Mouse (Mus musculus): ENCODE results near the gene Bach2. TPM values are rescaled to one million over a fixed set of nuclear protein-coding genes. Genes with fewer than 3 reads are reported as not detected.
A peak's percentile ranks its signal among the peaks of the same experiment; 100 is the strongest.

Gene Bach2
- polyA plus RNA-seq, 1 experiment from 2014 or later = 7.7 TPM

- Histone ChIP-seq H3K4me1 (peaks cover 63% of the 10 kb centered on the region), H3K9me3 (replicated peaks) (no peaks in the 10 kb centered on the region), H3K27ac (replicated peaks) (no peak overlapping the region), H3K27me3 (ENCODE audit: low read depth, poor library complexity, severe bottlenecking) (no peaks in the 10 kb centered on the region), H3K4me3 (no peak overlapping the region), H3K36me3 (no peaks in the 10 kb centered on the region)
- DNase-seq (ENCODE audit: low spot score) = no peak
- 93% methylated on average over 5 of the region's 5 CpGs for WGBS
Measured at GRCm38 (mm10) chr4:32360496-32360895, 121.9 kb downstream of the Bach2 start.

GRCm38 (mm10) chr4:32363488-32363984 lies 124.9 kb downstream of the Bach2 start:
- Histone ChIP-seq H3K4me3 (no peak overlapping the region), H3K36me3 (no peaks in the 10 kb centered on the region), H3K27ac (replicated peaks) (no peak overlapping the region), H3K27me3 (ENCODE audit: low read depth, poor library complexity, severe bottlenecking) (no peaks in the 10 kb centered on the region), H3K9me3 (replicated peaks) (no peaks in the 10 kb centered on the region), H3K4me1 (peaks cover 64% of the 10 kb centered on the region)
- 79% methylated on average over 14 of the region's 14 CpGs for WGBS
- no peak for DNase-seq (ENCODE audit: low spot score)

GRCm38 (mm10) chr4:32365144-32365907 lies 126.7 kb downstream of the Bach2 start:
- WGBS = 61% methylated on average over 13 of the region's 13 CpGs
- no peaks in the 10 kb centered on the region for H3K9me3 ChIP-seq (replicated peaks)
- H3K4me3 ChIP-seq = no peak overlapping the region
- no peak for DNase-seq (ENCODE audit: low spot score)
- H3K27me3 ChIP-seq (ENCODE audit: low read depth, poor library complexity, severe bottlenecking) = no peaks in the 10 kb centered on the region
- H3K36me3 ChIP-seq = no peaks in the 10 kb centered on the region
- H3K4me1 ChIP-seq = peaks cover 64% of the 10 kb centered on the region
- peak overlapping the region; percentile 72 for H3K27ac ChIP-seq (replicated peaks)

GRCm38 (mm10) chr4:32366176-32366575 lies 127.6 kb downstream of the Bach2 start:
- Histone ChIP-seq H3K9me3 (replicated peaks) (no peaks in the 10 kb centered on the region), H3K36me3 (no peaks in the 10 kb centered on the region), H3K4me1 (peaks cover 66% of the 10 kb centered on the region), H3K4me3 (no peak overlapping the region), H3K27ac (replicated peaks) (peak overlapping the region; percentile 63; the same call in 1 of the 2 replicates), H3K27me3 (ENCODE audit: low read depth, poor library complexity, severe bottlenecking) (no peaks in the 10 kb centered on the region)
- 87% methylated on average over 2 of the region's 2 CpGs for WGBS
- DNase-seq (ENCODE audit: low spot score) = no peak

- no peaks in the 10 kb centered on the region for H3K9me3 ChIP-seq (replicated peaks)
- DNase-seq (ENCODE audit: low spot score) = no peak
- peaks cover 75% of the 10 kb centered on the region for H3K4me1 ChIP-seq
- no peak overlapping the region for H3K4me3 ChIP-seq
- H3K27me3 ChIP-seq (ENCODE audit: low read depth, poor library complexity, severe bottlenecking) = no peaks in the 10 kb centered on the region
- H3K27ac ChIP-seq (replicated peaks) = no peak overlapping the region; the same call in 1 of the 2 replicates
- 58% methylated on average over 8 of the region's 8 CpGs for WGBS
- no peaks in the 10 kb centered on the region for H3K36me3 ChIP-seq
Measured at GRCm38 (mm10) chr4:32368345-32368744, 129.7 kb downstream of the Bach2 start.

GRCm38 (mm10) chr4:32373085-32373484 lies 134.5 kb downstream of the Bach2 start:
- Histone ChIP-seq H3K4me1 (peaks cover 66% of the 10 kb centered on the region), H3K27me3 (ENCODE audit: low read depth, poor library complexity, severe bottlenecking) (no peaks in the 10 kb centered on the region), H3K9me3 (replicated peaks) (no peaks in the 10 kb centered on the region), H3K27ac (replicated peaks) (0 out of 2 replicates have a peak overlapping the region, but pooled peaks have one; percentile 34), H3K4me3 (no peak overlapping the region), H3K36me3 (no peaks in the 10 kb centered on the region)
- WGBS = 66% methylated on average over 7 of the region's 7 CpGs
- DNase-seq (ENCODE audit: low spot score) = no peak

GRCm38 (mm10) chr4:32373527-32373926 lies 134.9 kb downstream of the Bach2 start:
- peaks cover 62% of the 10 kb centered on the region for H3K4me1 ChIP-seq
- 80% methylated on average over 3 of the region's 3 CpGs for WGBS
- no peaks in the 10 kb centered on the region for H3K9me3 ChIP-seq (replicated peaks)
- no peak overlapping the region for H3K27ac ChIP-seq (replicated peaks)
- no peak for DNase-seq (ENCODE audit: low spot score)
- no peaks in the 10 kb centered on the region for H3K27me3 ChIP-seq (ENCODE audit: low read depth, poor library complexity, severe bottlenecking)
- no peak overlapping the region for H3K4me3 ChIP-seq
- H3K36me3 ChIP-seq = no peaks in the 10 kb centered on the region

GRCm38 (mm10) chr4:32374751-32375582 lies 136.4 kb downstream of the Bach2 start:
- Histone ChIP-seq H3K9me3 (replicated peaks) (no peaks in the 10 kb centered on the region), H3K36me3 (no peaks in the 10 kb centered on the region), H3K4me1 (peaks cover 47% of the 10 kb centered on the region), H3K27ac (replicated peaks) (no peak overlapping the region), H3K27me3 (ENCODE audit: low read depth, poor library complexity, severe bottlenecking) (no peaks in the 10 kb centered on the region), H3K4me3 (no peak overlapping the region)
- DNase-seq (ENCODE audit: low spot score) = no peak
- 82% methylated on average over 10 of the region's 10 CpGs for WGBS

- Histone ChIP-seq H3K27me3 (ENCODE audit: low read depth, poor library complexity, severe bottlenecking) (no peaks in the 10 kb centered on the region), H3K4me3 (no peak overlapping the region), H3K27ac (replicated peaks) (peak overlapping the region; percentile 33), H3K36me3 (no peaks in the 10 kb centered on the region), H3K4me1 (peaks cover 38% of the 10 kb centered on the region), H3K9me3 (replicated peaks) (no peaks in the 10 kb centered on the region)
- no peak for DNase-seq (ENCODE audit: low spot score)
- WGBS = 87% methylated on average over 16 of the region's 16 CpGs
Measured at GRCm38 (mm10) chr4:32375721-32376526, 137.3 kb downstream of the Bach2 start.

GRCm38 (mm10) chr4:32376527-32376948 lies 137.9 kb downstream of the Bach2 start:
- Histone ChIP-seq H3K4me1 (peaks cover 36% of the 10 kb centered on the region), H3K27me3 (ENCODE audit: low read depth, poor library complexity, severe bottlenecking) (no peaks in the 10 kb centered on the region), H3K36me3 (no peaks in the 10 kb centered on the region), H3K4me3 (no peak overlapping the region), H3K27ac (replicated peaks) (0 out of 2 replicates have a peak overlapping the region, but pooled peaks have one; percentile 17), H3K9me3 (replicated peaks) (no peaks in the 10 kb centered on the region)
- WGBS = 70% methylated on average over 6 of the region's 6 CpGs
- no peak for DNase-seq (ENCODE audit: low spot score)

- WGBS = 91% methylated on average over 7 of the region's 7 CpGs
- Histone ChIP-seq H3K36me3 (no peaks in the 10 kb centered on the region), H3K4me3 (no peak overlapping the region), H3K4me1 (peaks cover 22% of the 10 kb centered on the region), H3K9me3 (replicated peaks) (no peaks in the 10 kb centered on the region), H3K27ac (replicated peaks) (no peak overlapping the region), H3K27me3 (ENCODE audit: low read depth, poor library complexity, severe bottlenecking) (no peaks in the 10 kb centered on the region)
- DNase-seq (ENCODE audit: low spot score) = no peak
Measured at GRCm38 (mm10) chr4:32379140-32379539, 140.5 kb downstream of the Bach2 start.

GRCm38 (mm10) chr4:32381666-32382381 lies 143.2 kb downstream of the Bach2 start:
- Histone ChIP-seq H3K36me3 (no peaks in the 10 kb centered on the region), H3K9me3 (replicated peaks) (no peaks in the 10 kb centered on the region), H3K4me1 (peaks cover 21% of the 10 kb centered on the region), H3K27me3 (ENCODE audit: low read depth, poor library complexity, severe bottlenecking) (no peaks in the 10 kb centered on the region), H3K4me3 (no peak overlapping the region), H3K27ac (replicated peaks) (no peak overlapping the region)
- WGBS = 88% methylated on average over 16 of the region's 16 CpGs
- DNase-seq (ENCODE audit: low spot score) = no peak

Measured in midbrain, embryonic 10.5 days (tissue).